Mouse (Mus musculus): ENCODE measurements around the gene Tle3.

DNA sequence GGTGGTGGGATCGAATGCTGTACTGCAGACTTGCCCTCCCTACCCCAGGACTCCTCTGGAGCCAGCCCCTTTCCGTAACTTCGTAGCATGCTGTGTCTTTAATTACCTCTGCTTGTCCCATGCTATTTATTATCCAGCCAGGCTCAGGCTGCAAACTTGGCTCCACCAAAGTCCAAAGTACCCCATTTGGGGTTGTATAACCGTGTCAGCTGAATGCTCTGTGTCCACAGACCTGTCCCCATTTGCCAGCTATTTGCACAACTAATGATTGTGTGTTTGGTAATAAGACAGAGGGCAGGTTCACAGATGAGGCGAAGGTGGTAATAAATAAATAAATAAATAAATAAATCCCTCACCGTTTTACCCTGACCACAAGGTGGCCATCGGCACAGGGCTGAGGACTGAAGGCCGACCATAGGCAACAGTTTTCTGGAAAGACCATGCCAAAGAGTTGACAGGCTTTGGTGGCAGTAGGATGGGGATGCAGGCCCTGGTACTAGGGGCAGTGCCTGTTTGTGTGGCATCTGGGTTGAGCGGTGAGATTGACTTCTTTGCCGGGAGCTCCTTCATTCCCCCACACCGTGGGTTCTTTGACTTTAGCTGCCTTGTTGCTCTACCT lies 7.0 kb downstream of the Tle3 start:
- TF ChIP-seq CTCF (IDR thresholded peaks at IDR 0.05; ENCODE audit: low read depth, low read length) (no peak), POLR2AphosphoS5 (IDR thresholded peaks at IDR 0.05; ENCODE audit: insufficient replicate concordance, low read depth, low read length) (no peak), GATA2 (IDR thresholded peaks at IDR 0.05; ENCODE audit: borderline replicate concordance, low read depth, low read length) (no peak), TAL1 (conservative IDR thresholded peaks at IDR 0.05; ENCODE audit: low read depth, low read length) (no peak), GATA1 (IDR thresholded peaks at IDR 0.05; ENCODE audit: borderline replicate concordance, low read length) (no peak)

Data from G1E (cell line).